Mouse (Mus musculus) lung, postnatal 25 days (tissue): ENCODE measurements at regions not wholly inside any gene's neighbourhood (a gene's known extent, or its start where the extent isn't known, plus 50 kb on each side); places are given as distances from the start of the nearest gene placed in this dataset.
A peak's percentile ranks its signal among the peaks of the same experiment; 100 is the strongest.

ENCODE experiments used
- DNase-seq: peaks from one replicate; pipeline ENCODE4 v3.0.0; 2022; ENCODE audit warnings: low spot score

DNA sequence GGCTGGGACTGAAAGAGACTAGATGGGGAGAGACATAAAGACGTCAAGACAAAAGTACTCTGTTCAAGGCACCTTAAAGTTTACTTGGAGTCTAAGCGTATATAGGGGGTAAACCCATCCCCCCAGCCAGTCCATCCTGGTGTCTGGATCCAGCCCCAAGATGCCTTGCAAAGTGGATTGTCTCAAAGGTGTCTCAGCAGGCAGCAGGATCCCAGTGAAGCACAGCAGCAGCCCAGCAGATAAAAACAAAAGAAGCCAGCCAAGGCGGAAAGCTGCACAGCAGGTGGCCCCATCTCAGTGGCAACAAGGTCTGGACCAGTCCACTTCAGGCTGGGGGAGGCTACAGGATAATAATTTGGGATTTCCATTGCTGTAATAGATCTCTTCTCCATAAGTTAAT is 72.0 kb upstream of the Col5a2 start:
- DNase-seq = no peak

DNA sequence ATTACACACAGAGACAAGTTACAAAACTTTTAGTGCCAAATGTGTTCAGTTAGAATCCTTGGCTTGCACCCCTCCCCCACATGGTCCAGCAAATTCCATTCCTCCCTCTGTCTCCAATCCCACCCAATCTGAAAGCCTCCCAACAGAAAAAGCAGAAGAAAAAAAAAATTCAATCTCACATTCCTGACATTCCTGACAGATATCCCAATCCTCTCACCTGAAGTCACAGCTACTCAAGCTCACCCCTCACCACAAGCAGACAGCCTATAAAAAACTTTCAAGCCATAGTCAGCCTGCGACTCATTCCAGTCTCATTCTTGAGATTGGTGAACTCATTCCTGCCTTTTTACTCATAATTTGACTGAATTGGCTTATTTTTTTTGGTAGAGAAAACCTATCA is 77.4 kb upstream of the Col5a2 start:
- DNase-seq = no peak

DNA sequence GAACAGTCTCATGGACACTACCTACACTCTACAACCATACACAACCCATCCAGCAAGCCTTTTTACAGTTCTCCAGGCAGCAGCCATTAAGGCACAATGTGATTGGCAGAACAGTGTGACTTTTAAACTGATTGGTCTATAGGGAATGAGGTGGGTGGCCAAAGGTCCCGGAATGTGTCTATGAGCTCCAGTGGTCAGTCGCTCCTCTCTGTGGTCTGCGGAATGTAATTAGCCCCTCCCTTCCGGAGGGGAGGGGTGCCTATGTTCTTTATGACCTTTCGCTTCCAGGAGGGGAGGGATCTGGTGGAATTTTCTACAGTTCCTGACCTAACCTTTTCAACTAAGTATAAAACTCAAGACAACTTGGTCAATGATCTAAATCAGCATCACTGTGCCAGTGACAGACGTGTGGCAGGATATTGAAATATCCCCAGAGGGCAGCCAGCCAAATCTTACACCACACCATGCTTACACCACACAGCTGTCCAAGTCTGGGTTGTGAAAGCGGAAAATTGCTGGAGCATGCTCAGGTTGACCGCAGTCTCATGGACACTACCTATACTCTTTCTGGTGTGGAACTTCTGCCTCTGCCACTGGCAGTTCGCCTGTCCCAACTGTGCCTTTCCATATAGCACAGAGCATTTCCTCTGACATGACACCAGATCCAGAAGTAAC is 84.4 kb upstream of the Col5a2 start:
- no peak for DNase-seq

DNA sequence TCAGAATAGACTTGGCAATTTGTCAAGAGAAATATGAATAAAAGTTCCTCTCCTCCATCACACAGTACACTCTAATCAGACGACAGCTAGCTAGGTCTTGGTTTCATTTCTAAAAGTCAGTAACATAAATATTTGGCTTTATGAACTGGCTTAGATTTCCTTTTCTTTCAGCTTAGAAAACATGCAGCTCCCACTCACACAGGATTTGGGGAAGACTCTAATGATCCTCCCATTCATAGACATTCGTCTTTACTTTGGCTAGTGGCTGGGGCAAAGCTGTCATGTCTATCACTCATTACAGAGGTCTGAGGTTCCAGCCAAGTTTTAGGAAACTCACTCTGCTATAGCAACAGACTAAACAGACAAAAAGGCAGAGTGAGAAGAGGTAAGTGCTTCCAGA is 94.2 kb upstream of the Col5a2 start:
- no peak for DNase-seq

DNA sequence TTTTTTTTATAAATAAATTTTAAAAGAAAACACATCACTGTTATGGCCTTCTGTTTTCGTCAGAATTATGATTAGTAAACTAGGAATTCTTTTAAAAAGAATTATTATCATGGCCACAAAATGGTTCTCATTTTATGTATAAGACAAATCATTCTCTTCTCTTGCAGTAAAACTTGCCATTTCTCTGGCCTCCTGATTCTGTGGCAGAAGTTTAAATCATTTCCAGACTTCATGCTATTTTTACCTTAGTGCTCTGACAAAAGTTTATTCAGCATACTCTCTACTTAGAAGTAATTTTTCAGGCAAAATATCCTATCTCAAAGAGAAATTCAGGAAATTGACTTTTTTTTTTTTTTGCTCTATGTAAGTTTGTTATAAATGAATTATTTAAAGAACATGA is 96.3 kb upstream of the Col5a2 start:
- no peak for DNase-seq

DNA sequence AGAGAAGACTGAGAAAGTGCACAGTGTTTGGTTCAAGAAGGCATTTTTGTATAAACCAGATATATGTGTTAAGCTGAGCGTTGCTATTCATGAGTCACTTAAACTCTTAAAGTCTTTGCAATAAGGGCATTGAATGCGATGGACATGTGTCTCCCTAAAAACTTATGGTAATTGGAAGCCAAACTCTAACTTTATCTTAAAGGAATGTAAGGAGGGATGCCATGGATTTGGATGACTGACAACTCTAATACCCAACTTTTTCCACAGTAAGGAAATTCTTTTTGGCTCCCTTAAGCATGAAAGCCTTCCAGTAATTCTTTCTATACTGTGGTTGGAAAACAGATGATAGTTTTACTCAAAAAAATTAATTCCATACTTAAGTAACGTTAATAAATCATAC is 96.9 kb upstream of the Col5a2 start:
- DNase-seq = no peak

DNA sequence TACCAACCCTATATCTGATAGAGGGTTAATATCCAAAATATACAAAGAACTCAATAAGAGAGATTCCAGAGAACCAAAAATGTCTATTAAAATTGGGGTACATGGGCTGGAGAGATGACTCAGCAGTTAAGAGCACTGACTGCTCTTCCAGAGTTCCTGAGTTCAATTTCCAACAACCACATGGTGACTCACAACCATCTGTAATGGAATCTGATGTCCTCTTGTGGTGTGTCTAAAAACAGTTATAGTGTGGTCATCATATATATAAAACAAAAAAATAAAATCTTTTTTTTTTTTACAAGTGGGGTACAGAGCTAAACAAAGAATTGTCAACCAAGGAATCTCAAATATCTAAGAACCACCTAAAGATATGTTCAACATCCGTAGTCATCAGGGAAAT is 102.5 kb upstream of the Col5a2 start:
- no peak for DNase-seq

DNA sequence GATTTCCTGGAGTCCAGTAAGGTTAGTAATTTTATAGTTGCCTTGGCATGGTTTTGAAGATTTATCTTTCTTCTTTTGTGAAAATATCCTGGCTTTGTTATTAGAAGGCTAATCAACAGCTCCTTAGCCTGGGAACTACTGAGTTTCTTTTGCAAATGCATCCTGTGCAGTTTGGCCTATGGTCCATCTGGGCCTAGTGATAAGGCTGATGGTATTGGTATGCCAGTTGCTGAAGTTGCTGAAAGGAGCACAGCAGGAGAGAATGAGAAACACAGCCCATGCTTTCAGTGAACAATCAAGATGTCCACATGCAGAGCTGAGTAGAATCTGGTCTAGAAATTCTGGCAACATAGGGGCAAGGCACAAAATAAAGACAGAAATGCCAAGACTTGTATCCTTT is 105.2 kb upstream of the Col5a2 start:
- no peak for DNase-seq

DNA sequence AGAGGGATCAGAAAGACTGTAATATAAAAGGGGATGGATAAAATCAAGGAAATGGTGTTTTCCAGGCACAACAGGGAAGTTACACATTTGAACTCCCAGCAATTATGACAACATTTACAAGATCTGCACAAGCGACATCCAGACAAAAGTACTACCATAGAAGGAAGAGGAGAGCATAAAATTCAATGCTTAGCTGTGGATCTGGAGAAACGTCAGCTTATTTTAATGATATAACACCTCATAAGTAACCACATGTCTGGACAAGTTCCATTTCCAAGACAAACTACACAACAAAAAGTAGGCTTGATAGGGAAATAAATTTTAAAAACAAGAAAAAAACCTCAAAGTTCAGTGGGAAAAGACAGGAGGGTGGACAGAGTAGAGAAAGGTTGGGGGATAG is 115.9 kb upstream of the Col5a2 start:
- DNase-seq = no peak

DNA sequence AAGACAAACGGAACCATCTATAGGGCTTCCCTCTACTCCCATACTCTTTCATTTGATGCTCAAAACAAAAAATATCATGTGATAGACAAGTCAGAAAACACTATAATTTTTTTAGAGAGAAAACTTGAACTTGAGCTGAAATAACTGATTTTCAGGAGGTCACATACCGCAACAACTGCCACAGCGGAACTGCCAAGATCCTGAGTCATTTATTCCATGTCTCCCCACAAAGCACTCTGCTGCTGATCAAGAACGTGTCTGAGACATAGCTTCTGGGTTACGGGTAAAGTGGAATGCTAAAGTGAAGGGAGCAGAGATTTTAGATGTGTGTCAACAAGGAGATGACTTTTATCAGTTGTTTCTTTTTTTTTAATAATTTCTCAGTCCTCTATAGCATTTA is 122.8 kb upstream of the Col5a2 start:
- peak; percentile 25 for DNase-seq

DNA sequence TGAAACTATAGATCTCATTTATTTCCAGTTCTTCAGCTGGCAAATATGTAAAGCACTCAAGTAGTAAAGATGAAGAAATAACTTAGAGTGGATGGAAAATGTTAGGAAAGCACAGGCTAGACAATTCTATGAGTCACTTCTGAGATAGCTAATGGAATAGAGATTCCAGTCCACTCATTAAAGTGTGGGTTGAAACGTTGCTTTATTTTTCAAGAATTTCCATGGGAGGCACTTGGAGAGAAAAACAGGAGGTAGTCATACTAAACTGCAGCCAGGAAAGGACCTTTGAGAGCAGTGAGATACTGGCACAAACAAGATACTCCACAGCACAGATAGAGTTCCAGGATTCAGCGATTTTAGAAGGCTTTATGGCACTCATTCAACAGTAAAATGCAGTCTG is 123.7 kb upstream of the Col5a2 start:
- DNase-seq = peak; percentile 14

DNA sequence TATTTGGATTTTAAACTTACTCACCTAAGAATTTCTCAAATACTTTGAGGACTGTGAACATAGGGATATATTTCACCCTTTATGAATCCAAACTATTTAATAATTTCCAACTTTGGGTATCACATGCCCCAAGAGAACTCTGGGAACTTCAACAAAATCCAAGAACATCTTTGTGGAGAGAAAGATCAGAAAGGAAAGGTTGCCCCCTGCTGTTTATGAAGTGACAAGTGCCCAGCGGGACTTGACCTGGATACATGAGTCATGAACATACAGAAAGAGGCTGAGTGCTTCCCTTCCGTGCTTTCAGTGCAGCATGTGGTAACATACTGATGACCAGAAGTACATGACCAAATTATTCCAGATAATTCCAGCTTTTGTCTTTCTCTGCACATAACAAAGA is 124.8 kb upstream of the Col5a2 start:
- DNase-seq = peak; percentile 58

DNA sequence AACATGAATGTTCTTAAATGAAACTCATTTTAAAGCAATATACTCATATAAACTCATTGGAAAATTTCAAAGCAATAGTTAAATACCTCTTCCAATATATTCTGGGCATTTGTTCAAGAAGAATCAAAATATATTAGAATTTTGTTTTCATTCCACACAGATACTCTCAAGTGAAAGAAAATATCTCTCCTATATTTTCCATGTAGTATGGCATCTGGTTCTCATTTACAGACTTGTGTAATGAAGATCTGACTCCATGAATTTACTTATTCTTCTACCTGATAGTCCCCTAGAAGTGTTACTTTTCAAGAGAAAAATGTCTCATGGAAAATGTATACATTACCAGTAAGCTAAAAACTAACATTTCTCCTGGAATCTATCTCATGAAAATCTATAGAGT is 144.2 kb upstream of the Col5a2 start:
- no peak for DNase-seq

DNA sequence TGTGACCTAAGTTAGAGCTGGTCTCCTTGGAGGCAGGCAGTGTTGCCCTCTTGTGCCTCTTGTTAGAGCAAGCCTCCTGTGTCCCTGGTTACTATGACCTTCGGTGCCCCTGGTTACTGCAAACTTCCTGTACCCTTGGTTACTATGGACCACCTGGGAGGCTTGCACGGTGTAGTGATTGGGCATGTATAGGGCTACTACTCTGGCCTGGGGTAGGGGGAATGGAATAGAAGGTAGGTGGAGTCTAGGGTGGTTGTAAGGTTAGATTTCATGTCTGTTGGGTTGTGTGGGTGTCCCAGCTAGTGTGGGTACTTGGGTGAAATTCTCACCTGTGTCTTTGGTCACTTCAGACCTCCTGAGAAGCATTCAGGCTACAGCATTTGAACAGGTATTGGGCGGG is 141.7 kb upstream of the Wdr75 start:
- DNase-seq = no peak

DNA sequence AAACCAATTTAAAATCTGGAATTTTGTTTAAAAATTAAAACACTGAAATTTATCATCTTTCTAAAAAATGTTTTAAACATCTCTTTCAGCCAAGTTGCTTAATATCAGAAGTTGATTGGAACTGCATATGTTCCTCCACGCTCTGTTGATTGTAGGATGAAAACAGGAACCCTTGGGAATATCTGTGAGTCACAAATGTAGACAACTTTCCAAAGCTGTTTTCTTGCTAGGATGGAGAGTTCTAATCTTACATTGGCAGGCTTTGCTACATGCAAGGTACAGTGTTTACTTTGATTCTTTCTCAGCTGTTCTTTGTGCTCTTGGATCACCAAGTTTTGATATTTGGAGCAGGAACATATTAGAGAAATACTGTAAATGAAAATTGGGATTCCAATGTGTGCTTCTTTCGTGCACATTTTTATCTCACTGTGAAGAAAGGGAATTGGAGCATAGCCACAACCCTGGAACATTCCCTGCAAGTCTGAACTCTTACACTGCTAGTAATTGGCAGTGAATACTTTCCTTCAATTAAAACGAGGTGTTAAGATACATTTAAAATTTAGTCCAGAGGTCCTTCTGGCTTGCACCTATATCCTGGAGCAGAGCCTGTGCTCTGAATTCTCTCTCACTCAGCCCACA is 131.0 kb upstream of the Wdr75 start:
- no peak for DNase-seq

DNA sequence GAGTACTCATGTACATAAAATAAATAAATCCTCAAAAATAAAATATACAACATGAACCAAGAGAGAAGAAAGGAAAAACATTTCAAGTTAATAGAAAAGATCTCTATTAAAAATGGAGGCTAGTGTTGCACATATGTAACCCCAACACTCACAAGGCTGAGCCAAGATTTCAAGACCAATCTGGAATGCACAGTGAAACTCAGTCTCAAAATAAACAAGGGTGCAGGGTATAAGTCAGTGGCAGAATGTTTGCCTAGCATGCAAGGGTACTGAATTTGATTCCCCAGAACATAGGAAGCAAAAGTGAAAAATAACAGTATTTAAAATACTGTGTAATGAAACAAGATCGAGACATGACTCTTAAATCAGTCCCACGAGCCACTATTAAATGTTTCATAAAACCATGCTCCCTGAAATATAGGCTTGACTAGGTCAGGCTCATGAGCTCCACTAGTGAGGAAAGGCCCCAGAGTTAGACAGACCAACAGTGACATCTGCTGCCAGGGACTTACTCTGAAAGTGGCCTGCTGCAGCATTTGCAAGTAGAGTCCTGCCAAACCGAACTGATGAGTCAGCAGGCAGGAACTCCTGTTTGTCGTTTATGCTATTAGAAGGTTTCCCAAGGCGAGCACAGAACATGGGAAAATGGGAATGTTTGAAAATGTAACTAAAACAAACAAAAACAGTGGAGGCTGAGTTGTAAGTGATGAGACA is 122.4 kb upstream of the Wdr75 start:
- DNase-seq = peak; percentile 68

DNA sequence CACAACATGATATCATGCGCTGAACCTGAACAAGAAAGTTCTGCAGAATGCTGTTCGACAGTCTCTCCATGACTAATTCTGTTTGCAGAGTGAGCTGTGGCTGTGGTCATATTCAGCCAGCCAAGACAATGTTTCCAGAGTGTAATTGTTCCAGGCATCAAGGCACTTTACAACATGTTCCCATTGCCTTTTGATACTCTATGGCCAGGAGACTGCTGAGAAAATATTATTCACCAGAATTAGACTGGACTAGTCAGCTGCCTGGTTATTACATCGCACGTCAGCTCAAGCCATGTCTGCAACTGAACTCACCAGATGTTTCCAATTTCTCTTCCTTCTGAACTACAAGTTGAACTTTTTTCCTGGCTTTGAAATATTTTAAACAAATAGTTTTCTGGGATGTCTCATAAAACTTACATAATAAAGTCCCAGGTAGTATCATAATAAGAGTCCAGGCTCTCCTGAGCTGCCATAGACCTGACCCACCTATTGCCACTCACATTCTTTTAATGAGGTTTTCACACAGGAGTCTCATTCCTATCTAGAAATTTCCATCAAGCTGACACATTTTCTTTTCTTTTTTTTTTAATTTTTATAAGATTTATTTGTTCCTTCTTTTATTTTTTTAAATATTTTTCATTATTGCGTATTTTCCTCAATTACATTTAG is 119.1 kb upstream of the Wdr75 start:
- peak; percentile 44 for DNase-seq

DNA sequence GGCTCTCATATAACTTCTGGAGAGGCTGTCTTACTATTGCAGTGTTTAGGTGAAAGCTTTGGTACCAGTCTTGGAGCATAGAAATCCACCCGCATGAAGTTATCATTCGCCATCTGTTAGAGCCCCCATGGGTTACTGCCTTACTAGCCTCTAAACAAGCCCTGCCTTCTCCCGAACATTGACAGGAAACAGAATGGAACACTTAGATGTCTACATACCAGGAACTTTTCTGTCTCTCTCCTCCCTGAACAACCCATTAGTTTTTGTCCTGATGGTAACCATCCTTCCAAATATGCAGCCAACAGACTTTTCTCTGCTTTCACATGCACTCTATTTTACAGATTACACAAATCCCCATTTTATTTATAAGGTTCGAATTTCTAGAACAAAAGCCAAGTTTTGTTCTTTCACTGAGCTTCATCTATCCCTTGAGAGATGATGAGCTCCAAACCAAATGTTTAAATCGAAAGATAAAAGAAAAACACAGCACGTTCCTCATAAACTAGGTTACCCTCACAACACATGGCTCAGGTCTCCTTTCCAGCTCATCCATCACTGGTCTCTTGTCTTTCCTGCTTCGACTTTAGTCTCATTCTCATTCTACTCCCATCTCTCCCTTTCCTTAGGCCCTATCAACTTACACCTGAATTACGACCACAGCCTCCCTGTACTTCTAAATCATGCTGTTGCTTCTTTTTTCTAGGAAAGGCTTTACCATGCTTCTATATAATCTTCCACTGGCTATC is 114.8 kb upstream of the Wdr75 start:
- no peak for DNase-seq

DNA sequence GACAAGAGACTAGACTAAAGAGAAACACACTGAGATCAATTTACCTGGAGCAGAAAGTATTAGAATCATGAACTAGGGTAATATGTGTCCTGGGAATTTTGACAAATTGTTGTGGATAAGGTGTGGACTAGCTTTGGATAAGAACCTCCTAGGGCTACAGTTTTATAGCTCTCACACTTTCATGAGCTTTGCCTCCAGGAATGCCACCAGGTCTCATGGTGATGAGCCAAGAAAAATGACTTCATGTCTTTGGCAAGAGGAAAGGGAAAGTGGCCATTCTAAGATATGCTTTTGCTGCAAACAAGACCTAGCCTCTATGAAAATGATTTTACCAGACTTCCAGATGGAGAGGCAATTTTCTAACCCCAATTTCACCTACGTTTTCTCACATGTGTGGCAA is 94.1 kb upstream of the Wdr75 start:
- peak; percentile 1 for DNase-seq

DNA sequence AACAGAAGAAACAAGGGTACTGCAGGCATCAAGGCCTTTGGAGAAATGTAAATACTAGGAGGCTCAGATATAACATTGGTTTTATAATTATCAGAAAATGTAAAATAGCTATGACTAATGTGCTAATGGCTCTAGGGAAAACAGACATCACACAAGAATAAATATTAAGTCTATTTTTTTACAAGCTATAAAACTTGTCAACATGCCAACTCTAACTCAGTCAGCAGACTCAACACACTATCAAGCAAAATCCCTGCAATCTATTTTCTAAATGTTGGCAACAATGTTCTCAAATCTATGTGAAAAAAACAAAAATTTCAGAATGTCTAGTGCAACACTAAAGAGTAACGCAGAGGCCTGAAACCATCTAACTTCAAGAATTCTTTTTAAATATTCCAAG is 93.5 kb upstream of the Wdr75 start:
- DNase-seq = no peak

DNA sequence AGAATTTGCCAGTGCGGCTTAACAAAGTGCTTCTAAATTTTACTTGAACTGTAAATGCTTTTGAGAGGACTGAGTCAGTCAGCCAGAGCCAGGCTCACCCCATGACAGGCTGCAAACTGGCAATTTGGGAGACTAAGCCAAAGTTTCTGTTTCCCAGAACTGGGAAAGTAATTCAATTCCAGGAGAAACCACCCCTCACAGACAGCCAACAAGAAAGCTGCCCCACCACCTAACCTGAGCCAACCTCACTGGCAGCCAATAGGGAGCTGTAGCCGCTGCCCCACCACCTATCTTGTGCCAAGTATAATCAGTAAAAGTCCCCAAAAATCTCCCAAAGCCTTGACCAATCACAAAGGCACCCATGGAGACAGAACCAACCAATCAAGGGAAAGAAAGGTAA is 71.6 kb upstream of the Wdr75 start:
- DNase-seq = peak; percentile 1

DNA sequence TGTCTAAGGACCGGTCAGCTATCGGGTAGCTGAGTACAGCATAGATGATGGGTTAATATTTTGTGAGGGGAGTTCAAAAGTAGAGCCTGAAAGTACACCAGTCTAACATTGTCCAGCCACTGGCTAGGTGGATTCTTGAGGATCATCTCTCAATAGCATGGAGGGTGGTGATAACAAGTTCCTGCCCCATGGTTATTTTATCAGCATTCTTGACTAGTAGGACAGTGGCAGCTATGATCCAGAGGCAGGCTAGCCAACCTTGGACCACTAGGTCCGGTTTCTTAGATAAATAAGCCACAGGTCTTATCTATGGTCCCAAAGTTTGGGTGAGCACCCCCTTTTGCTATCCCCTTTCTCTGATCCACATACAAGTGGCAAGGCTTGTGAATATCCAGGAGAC is 62.0 kb upstream of the Wdr75 start:
- DNase-seq = no peak
